8 mouse cellular contexts compared by ENCODE assay signal in the genomic region with DNA sequence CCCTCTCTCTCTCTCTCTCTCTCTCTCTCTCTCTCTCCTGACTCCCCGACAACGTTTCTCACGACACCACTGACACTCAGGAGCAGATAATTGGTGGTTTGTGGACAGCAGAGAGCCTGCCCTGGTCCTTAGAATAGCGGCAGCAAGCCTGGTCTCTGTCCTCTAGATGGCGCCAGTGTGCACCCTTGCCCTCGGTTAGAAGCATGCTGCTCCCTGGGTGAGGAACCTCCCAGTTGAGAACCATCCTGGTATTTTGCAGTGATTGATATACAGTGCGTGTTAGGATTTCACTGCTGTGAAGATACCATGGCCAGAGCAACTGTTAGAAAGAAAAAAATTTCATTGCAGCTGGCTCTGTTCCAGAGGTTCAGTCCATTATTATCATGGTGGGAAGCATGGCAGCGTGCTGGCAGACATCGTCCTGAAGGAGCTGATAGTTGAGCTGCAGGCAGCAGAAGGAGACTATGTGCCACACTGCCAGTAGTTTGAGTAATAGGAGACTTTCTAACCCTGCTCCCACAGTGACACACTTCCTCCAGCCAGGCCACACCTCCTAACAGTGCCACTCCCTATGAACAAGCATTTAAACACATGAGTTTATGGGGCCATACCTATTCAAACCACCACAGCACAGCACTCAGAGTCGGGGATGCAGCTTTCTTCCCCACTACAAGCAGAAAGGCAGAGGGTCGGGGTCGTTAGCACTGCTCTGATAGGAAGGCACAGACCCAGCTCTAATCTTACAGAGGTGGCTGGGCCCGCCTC.
DNase-seq lines count a peak whose midpoint lies in the region; ATAC-seq and TF ChIP-seq lines count a peak whose summit lies in the region.

No protein-coding gene starts in this region.

- peak; percentile 95 for TF ChIP-seq CTCF in liver, adult 2 months (IDR thresholded peaks at IDR 0.05; ENCODE audit: low read depth, low read length)

- H3K4me3 ChIP-seq in embryonic facial prominence, embryonic 12.5 days = no peak overlapping the region
- H3K4me3 ChIP-seq in liver, adult 2 months (ENCODE audit: insufficient read depth, low read depth, low read length) = no peak overlapping the region

- H3K79me2 ChIP-seq in liver, adult 2 months (ENCODE audit: control insufficient read depth, insufficient read depth, low read length) = no peaks in the 10 kb centered on the region; the same call in 1 of the 2 replicates

- H3K4me1 ChIP-seq in embryonic facial prominence, embryonic 12.5 days = peaks cover 23% of the 10 kb centered on the region
- H3K4me1 ChIP-seq in liver, adult 2 months (ENCODE audit: control insufficient read depth, insufficient read depth, low read length) = no peaks in the 10 kb centered on the region

- H3K27me3 ChIP-seq in embryonic facial prominence, embryonic 12.5 days = no peaks in the 10 kb centered on the region; the same call in 1 of the 2 replicates
- no peaks in the 10 kb centered on the region for H3K27me3 ChIP-seq in liver, adult 2 months (ENCODE audit: control insufficient read depth, insufficient read depth, low read length)

- H3K9me3 ChIP-seq in embryonic facial prominence, embryonic 12.5 days = no peaks in the 10 kb centered on the region

- no peak overlapping the region for H3K27ac ChIP-seq in embryonic facial prominence, embryonic 12.5 days
- no peak overlapping the region for H3K27ac ChIP-seq in liver, adult 2 months (replicated peaks; ENCODE audit: insufficient read depth, low read depth, low read length)

- 49% methylated on average over 10 of the region's 13 CpGs for WGBS in embryonic facial prominence, embryonic 12.5 days
- WGBS in liver, adult 2 months = 55% methylated on average over 13 of the region's 13 CpGs

- no peak overlapping the region for H3K9ac ChIP-seq in embryonic facial prominence, embryonic 12.5 days
- no peak overlapping the region for H3K9ac ChIP-seq in liver, adult 2 months (ENCODE audit: low read depth, low read length)

- no peak overlapping the region for H3K4me2 ChIP-seq in embryonic facial prominence, embryonic 12.5 days (replicated peaks)

- DNase-seq in CD4-positive helper T cell, adult 2 months (ENCODE audit: low read depth, low spot score) = peak; percentile 70
- DNase-seq in adrenal gland, postnatal 36 days = peak; percentile 75 to 84
- peak; percentile 35 to 45 for DNase-seq in heart, adult 9 months (ENCODE audit: low spot score in 2 of 2)
- DNase-seq in kidney, adult 8-10 months = peak; percentile 38 to 63
- DNase-seq in liver, adult 2 months (ENCODE audit: extremely low read depth, low read depth, low spot score) = peak; percentile 29
- DNase-seq in monocyte, adult 2 months (ENCODE audit: low read depth in 1 of 2, low spot score in 2 of 2) = peak; percentile 13 to 17
- DNase-seq in spleen, postnatal 10 days (ENCODE audit: low spot score in 2 of 2) = peak; percentile 45 to 78

- ATAC-seq in embryonic facial prominence, embryonic 12.5 days (ENCODE audit: insufficient number of reproducible peaks, insufficient read depth, low FRiP score, low TSS enrichment) = 0 out of 2 replicates have a peak, but pooled peaks have one; percentile 30

- no peaks in the 10 kb centered on the region for H3K36me3 ChIP-seq in embryonic facial prominence, embryonic 12.5 days
- H3K36me3 ChIP-seq in liver, adult 2 months (ENCODE audit: control insufficient read depth, insufficient read depth, low read length) = no peaks in the 10 kb centered on the region

- no peak for TF ChIP-seq POLR2A in liver, adult 2 months (IDR thresholded peaks at IDR 0.05; ENCODE audit: extremely low read depth, insufficient read depth, low read length)

Comparison
In these comparisons a context has a peak if more than half of its experiments do, and no peak if none do; other contexts are left out.
1. DNase-seq: peak in every context shown above with its lines; median percentile 80 in adrenal gland, postnatal 36 days; 70 in CD4-positive helper T cell, adult 2 months; 62 in spleen, postnatal 10 days; 50 in kidney, adult 8-10 months; 40 in heart, adult 9 months; 29 in liver, adult 2 months; 15 in monocyte, adult 2 months.